Mouse (Mus musculus): ENCODE measurements at regions not wholly inside any gene's neighbourhood (a gene's known extent, or its start where the extent isn't known, plus 50 kb on each side); places are given as distances from the start of the nearest gene placed in this dataset.
"Not testable (repeated sequence)": the region's sequence is repeated elsewhere in the genome, so short reads cannot be mapped to it uniquely, and the experiment has no call there.

DNA sequence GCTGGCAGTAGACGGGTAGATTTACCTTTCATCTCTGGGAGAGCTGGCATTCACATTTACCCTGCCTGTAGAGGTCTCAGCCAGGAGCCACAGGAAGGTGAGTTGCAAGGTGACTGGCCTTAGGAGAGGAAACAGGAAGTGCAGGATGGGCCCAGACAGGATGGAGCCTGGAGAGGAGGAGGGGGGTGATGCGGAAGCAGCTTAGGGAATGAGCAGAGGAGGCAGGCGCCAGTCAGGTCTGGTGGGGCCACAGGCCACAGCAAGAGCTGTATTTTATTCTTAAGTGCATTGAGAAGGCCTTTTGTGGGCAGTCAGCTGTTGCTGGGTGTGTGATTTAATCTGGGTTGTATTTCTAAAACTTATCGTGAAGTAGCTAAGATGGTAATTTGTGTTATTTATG, 108.2 kb upstream of the Nxpe4 start:
- Histone ChIP-seq H3K36me3 (no peaks in the 10 kb centered on the region), H3K9me3 (replicated peaks) (no peaks in the 10 kb centered on the region), H3K27me3 (no peaks in the 10 kb centered on the region), H3K27ac (no peak overlapping the region), H3K4me1 (replicated peaks) (no peaks in the 10 kb centered on the region), H3K4me2 (no peak overlapping the region), H3K9ac (no peak overlapping the region), H3K4me3 (no peak overlapping the region)
- ATAC-seq (replicated peaks; ENCODE audit: insufficient number of reproducible peaks, insufficient read depth, low FRiP score, low read depth) = no peak
- 62% methylated on average over 4 of the region's 4 CpGs for WGBS

- Histone ChIP-seq H3K27me3 (no peaks in the 10 kb centered on the region), H3K36me3 (no peaks in the 10 kb centered on the region), H3K9ac (no peak overlapping the region), H3K4me1 (replicated peaks) (no peaks in the 10 kb centered on the region), H3K27ac (no peak overlapping the region), H3K4me3 (no peak overlapping the region), H3K4me2 (no peak overlapping the region), H3K9me3 (replicated peaks) (no peaks in the 10 kb centered on the region)
- no peak for ATAC-seq (replicated peaks; ENCODE audit: insufficient number of reproducible peaks, insufficient read depth, low FRiP score, low read depth)
- 68% methylated on average over 10 of the region's 10 CpGs for WGBS
Observed at GRCm38 (mm10) chr9:48055246-48055645, 106.6 kb upstream of the Nxpe4 start.

DNA sequence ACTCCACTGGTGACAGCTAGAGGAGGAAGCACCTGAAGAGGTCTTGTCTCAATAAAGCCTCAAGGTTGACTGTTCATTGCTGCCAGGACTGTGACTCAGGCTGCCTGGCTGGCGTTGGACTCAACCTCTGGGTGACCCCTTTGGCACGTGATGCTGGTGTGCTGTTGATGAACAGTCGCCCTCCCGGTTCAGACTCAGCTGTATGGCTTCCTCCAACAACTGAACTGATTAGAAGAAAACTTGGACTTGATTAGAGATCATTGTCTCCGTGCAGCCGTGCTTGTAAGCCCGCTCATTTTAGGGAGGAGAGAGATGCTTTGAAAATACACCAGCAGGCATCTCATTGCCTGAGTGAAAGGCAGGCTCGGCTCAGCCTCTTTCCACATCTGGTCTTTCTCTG, 103.2 kb upstream of the Nxpe4 start:
- H3K4me1 ChIP-seq (replicated peaks) = no peaks in the 10 kb centered on the region
- no peak overlapping the region for H3K9ac ChIP-seq
- H3K36me3 ChIP-seq = no peaks in the 10 kb centered on the region
- no peak overlapping the region for H3K4me3 ChIP-seq
- no peak for ATAC-seq (replicated peaks; ENCODE audit: insufficient number of reproducible peaks, insufficient read depth, low FRiP score, low read depth)
- H3K27me3 ChIP-seq = no peaks in the 10 kb centered on the region
- 40% methylated on average over 8 of the region's 8 CpGs for WGBS
- no peak overlapping the region for H3K27ac ChIP-seq
- no peaks in the 10 kb centered on the region for H3K9me3 ChIP-seq (replicated peaks)
- H3K4me2 ChIP-seq = no peak overlapping the region

DNA sequence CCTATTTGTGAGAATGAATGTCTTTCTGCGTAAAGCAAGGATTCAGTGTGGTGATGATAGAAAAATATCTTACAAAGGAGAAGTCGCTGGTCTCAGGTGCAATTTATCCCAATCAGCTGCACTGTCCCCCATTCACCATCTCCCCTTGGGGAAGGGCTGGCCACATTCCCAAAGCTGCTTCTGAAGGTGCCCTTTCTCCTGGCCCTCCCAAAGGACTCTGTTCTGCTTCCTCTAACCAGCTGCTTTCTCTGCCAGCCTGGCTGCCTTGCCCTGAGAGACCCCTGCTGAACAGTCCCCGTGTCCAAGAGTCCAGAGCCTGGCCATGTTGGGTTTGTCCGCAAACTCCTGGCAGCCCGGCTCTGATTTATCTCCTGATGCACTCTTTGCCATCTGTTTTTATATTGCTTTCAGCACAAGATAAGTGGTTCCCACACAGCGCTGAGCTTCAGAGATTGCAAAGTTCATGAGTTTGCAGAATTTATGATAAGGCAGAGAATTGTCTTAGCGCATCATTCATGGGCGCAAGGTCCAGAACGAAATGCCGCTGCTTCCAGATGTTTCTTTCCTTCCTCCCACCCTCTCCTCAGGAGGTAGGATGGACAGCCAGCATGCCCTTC, 102.2 kb upstream of the Nxpe4 start:
- no peaks in the 10 kb centered on the region for H3K4me1 ChIP-seq (replicated peaks)
- ATAC-seq (replicated peaks; ENCODE audit: insufficient number of reproducible peaks, insufficient read depth, low FRiP score, low read depth) = no peak
- WGBS = 73% methylated on average over 10 of the region's 10 CpGs
- no peak overlapping the region for H3K9ac ChIP-seq
- H3K36me3 ChIP-seq = no peaks in the 10 kb centered on the region
- H3K27ac ChIP-seq = no peak overlapping the region
- no peaks in the 10 kb centered on the region for H3K27me3 ChIP-seq
- H3K9me3 ChIP-seq (replicated peaks) = no peaks in the 10 kb centered on the region
- H3K4me2 ChIP-seq = no peak overlapping the region
- H3K4me3 ChIP-seq = no peak overlapping the region

DNA sequence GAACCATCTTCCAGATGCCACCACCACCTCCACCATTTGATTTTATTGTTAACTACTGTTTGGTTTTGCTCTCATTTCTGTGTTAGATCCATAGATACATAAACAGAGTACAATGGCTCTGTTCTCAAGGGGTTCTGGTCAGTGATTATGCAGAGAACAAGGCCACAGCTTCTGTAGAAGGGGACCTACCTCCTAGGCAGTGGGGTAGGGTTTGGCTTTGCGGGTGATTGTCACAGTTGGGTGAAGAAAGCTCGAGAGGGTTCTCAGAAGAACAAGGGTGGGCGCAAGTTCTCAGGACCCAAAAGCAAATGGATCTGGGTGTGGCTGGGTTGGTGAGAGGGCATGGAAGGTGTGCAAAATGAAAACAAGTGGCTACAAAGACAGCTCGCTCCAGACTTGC, 100.8 kb upstream of the Nxpe4 start:
- Histone ChIP-seq H3K4me3 (no peak overlapping the region), H3K36me3 (no peaks in the 10 kb centered on the region), H3K9ac (no peak overlapping the region), H3K9me3 (replicated peaks) (no peaks in the 10 kb centered on the region), H3K4me2 (no peak overlapping the region), H3K27me3 (no peaks in the 10 kb centered on the region), H3K27ac (no peak overlapping the region), H3K4me1 (replicated peaks) (no peaks in the 10 kb centered on the region)
- 85% methylated on average over 4 of the region's 4 CpGs for WGBS
- no peak for ATAC-seq (replicated peaks; ENCODE audit: insufficient number of reproducible peaks, insufficient read depth, low FRiP score, low read depth)

- H3K4me2 ChIP-seq = no peak overlapping the region
- no peak overlapping the region for H3K27ac ChIP-seq
- H3K9ac ChIP-seq = no peak overlapping the region
- no peak overlapping the region for H3K4me3 ChIP-seq
- no peak for ATAC-seq (replicated peaks; ENCODE audit: insufficient number of reproducible peaks, insufficient read depth, low FRiP score, low read depth)
- no peaks in the 10 kb centered on the region for H3K27me3 ChIP-seq
- WGBS = 64% methylated on average over 7 of the region's 7 CpGs
- no peaks in the 10 kb centered on the region for H3K4me1 ChIP-seq (replicated peaks)
- H3K36me3 ChIP-seq = no peaks in the 10 kb centered on the region
- H3K9me3 ChIP-seq (replicated peaks) = no peaks in the 10 kb centered on the region
Observed at GRCm38 (mm10) chr9:48066730-48067345, 95.0 kb upstream of the Nxpe4 start.

GRCm38 (mm10) chr9:48072592-48072991, 89.2 kb upstream of the Nxpe4 start:
- no peak overlapping the region for H3K9ac ChIP-seq
- WGBS = 79% methylated on average over 1 of the region's 1 CpGs
- H3K4me3 ChIP-seq = no peak overlapping the region
- no peak overlapping the region for H3K27ac ChIP-seq
- no peaks in the 10 kb centered on the region for H3K4me1 ChIP-seq (replicated peaks)
- no peak for ATAC-seq (replicated peaks; ENCODE audit: insufficient number of reproducible peaks, insufficient read depth, low FRiP score, low read depth)
- no peaks in the 10 kb centered on the region for H3K9me3 ChIP-seq (replicated peaks)
- no peak overlapping the region for H3K4me2 ChIP-seq
- H3K36me3 ChIP-seq = no peaks in the 10 kb centered on the region
- no peaks in the 10 kb centered on the region for H3K27me3 ChIP-seq

DNA sequence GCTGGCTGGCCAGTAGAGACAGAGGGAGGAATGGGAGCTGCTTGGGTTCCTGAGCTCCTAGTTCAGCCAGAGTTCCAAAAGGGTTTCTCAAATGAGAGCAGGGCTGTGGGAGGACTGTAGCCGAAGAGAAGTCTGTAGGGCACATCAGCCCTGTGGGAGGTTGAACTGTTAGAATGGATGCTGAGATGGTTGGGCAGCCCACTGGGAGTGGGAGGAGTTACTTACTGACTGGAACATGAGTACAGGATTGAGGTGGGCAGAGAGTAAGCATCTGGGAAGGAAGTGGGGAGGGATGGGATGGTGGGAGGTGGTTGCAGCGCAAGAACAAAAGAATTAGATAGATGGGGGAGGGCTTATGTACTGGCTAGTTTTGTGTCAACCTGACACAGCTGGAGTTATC, 88.7 kb upstream of the Nxpe4 start:
- no peaks in the 10 kb centered on the region for H3K4me1 ChIP-seq (replicated peaks)
- no peak overlapping the region for H3K27ac ChIP-seq
- no peak for ATAC-seq (replicated peaks; ENCODE audit: insufficient number of reproducible peaks, insufficient read depth, low FRiP score, low read depth)
- no peak overlapping the region for H3K4me2 ChIP-seq
- WGBS = 58% methylated on average over 2 of the region's 2 CpGs
- H3K9ac ChIP-seq = no peak overlapping the region
- H3K27me3 ChIP-seq = no peaks in the 10 kb centered on the region
- no peaks in the 10 kb centered on the region for H3K9me3 ChIP-seq (replicated peaks)
- H3K36me3 ChIP-seq = no peaks in the 10 kb centered on the region
- H3K4me3 ChIP-seq = no peak overlapping the region

- no peak for ATAC-seq (replicated peaks; ENCODE audit: insufficient number of reproducible peaks, insufficient read depth, low FRiP score, low read depth)
- H3K27me3 ChIP-seq = no peaks in the 10 kb centered on the region
- H3K36me3 ChIP-seq = no peaks in the 10 kb centered on the region
- H3K4me2 ChIP-seq = no peak overlapping the region
- H3K4me1 ChIP-seq (replicated peaks) = no peaks in the 10 kb centered on the region
- no peak overlapping the region for H3K27ac ChIP-seq
- no peaks in the 10 kb centered on the region for H3K9me3 ChIP-seq (replicated peaks)
- no peak overlapping the region for H3K4me3 ChIP-seq
- 78% methylated on average over 5 of the region's 5 CpGs for WGBS
- no peak overlapping the region for H3K9ac ChIP-seq
Observed at GRCm38 (mm10) chr9:48075661-48076240, 86.1 kb upstream of the Nxpe4 start.

DNA sequence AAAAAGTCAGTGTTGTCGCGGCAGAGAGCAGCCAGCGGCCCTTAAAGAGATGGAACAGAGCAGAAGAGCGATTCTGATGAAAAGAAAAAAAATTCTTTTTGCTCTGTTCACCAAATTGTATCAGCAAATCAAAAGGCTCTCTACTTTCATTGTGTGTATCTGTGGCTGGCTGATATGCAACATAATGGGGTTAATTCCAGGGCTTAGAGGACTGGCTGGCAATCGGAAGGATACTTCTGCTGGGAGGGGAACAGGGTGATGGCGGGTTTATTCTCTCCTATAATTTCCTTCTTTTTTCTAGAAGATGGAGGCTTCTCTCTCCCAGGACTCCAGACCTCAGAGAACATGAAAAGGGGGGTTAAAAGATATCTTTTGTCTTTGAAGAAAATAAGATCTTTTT, 79.4 kb upstream of the Nxpe4 start:
- 67% methylated on average over 6 of the region's 6 CpGs for WGBS
- Histone ChIP-seq H3K36me3 (no peaks in the 10 kb centered on the region), H3K27me3 (no peaks in the 10 kb centered on the region), H3K9me3 (replicated peaks) (no peaks in the 10 kb centered on the region), H3K4me2 (no peak overlapping the region), H3K27ac (no peak overlapping the region), H3K9ac (no peak overlapping the region), H3K4me3 (no peak overlapping the region), H3K4me1 (replicated peaks) (no peaks in the 10 kb centered on the region)
- no peak for ATAC-seq (replicated peaks; ENCODE audit: insufficient number of reproducible peaks, insufficient read depth, low FRiP score, low read depth)

DNA sequence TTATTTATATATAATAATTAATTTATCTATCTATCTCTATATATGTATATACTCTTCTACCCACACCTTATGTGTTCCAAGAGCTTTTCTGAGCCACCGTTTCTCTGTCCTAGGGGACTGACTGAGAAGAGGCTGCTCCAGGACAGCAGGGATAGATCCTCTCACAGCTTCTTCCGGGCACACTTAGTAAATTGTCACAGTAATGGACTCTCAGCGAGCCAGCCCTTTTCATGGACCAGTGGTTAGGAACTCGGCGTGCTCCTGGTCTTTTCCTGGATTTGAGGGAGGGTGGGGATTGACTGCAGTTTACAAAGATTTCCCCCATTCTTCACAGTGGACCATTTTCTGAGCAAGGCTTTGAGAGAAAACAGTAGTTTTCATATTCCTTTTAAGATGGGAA, 77.6 kb upstream of the Nxpe4 start:
- not testable (repeated sequence) for H3K9me3 ChIP-seq (replicated peaks); H3K9ac ChIP-seq; H3K36me3 ChIP-seq; H3K27me3 ChIP-seq; H3K4me3 ChIP-seq; H3K27ac ChIP-seq; H3K4me1 ChIP-seq (replicated peaks); ATAC-seq (replicated peaks; ENCODE audit: insufficient number of reproducible peaks, insufficient read depth, low FRiP score, low read depth); H3K4me2 ChIP-seq
- 69% methylated on average over 5 of the region's 5 CpGs for WGBS

DNA sequence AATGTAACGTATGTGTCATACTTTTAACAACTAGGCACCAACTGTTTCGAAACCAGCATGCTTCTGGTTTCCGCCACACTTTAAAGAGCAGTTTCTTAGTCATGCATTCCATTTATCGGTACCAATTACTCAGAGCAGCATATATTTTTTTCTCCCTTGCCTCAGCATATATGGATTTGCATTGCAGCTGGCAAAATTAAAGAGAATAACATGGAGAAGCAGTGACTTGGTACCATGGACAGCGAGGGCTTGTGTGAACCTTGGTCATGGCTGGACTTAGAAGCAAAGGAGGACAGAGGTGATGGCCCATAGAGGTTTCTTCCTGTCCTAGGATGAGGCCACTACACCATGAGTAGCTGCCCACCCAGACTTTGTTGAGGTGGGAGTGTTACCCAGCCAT, 72.2 kb upstream of the Nxpe4 start:
- no peak overlapping the region for H3K9ac ChIP-seq
- no peaks in the 10 kb centered on the region for H3K27me3 ChIP-seq
- no peak overlapping the region for H3K4me2 ChIP-seq
- no peak overlapping the region for H3K27ac ChIP-seq
- no peak for ATAC-seq (replicated peaks; ENCODE audit: insufficient number of reproducible peaks, insufficient read depth, low FRiP score, low read depth)
- no peak overlapping the region for H3K4me3 ChIP-seq
- no peaks in the 10 kb centered on the region for H3K9me3 ChIP-seq (replicated peaks)
- no peaks in the 10 kb centered on the region for H3K36me3 ChIP-seq
- WGBS = 87% methylated on average over 5 of the region's 5 CpGs
- H3K4me1 ChIP-seq (replicated peaks) = no peaks in the 10 kb centered on the region

All from heart, embryonic 15.5 days (tissue).